Mouse (Mus musculus): ENCODE data around the gene Eif2ak2.
A peak's percentile ranks its signal among the peaks of the same experiment; 100 is the strongest.

Eif2ak2 gene

DNA sequence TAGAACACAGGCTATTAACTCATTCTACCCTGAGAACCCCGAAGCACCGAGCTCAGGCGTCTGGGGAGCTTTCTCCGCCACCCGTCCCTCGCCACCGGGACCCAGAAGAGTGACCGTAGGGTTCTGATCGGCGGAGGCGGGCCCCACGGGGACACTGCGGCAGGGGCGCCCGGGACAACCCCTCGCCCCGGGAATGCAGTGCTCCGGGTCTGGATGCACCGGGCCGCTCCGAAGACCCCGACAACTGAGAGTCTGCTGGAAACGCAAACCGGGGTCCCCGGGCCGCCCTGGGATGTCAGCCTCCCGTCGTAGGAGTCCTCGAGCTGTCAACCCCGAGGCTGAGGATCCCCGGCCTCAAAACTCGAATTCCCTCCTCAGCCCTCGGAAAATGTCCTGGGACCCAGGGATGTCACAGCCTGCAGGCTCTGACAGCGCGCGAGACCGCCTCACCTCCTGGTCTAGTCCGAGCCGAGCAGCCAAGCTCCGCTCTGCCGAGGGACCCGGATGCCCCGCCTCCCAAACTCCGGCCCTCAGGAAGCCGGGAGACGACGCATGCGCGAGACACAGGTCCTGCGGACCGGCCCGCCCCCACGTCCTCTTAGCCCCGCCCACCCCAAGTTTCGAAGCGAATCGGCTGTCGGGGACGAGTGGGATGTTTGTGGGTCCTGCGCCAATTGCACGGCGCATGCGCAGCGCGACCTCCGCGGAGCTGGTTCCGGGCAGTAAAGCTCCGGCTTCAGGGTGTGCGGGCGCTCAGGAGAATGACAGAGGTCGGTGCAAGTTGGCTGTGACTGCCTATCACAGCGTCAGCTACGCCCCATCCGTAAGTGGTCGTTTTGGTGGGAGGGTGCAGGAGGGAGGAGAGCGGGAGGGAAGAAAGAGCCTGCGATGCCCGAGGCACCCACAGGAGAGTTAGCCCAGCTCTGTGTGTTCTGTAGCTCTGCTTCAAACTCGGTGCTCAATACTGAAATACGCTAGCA lies 47.2 kb downstream of the Eif2ak2 start, which contains the start of the genes Heatr5b and Gpatch11:
Heatr5b (minus strand) TSS at position 509 of the 980 bp plus-strand sequence.
Gpatch11 (plus strand) TSS at position 712 of the 980 bp plus-strand sequence.
- DNase-seq = peak; percentile 98

DNA sequence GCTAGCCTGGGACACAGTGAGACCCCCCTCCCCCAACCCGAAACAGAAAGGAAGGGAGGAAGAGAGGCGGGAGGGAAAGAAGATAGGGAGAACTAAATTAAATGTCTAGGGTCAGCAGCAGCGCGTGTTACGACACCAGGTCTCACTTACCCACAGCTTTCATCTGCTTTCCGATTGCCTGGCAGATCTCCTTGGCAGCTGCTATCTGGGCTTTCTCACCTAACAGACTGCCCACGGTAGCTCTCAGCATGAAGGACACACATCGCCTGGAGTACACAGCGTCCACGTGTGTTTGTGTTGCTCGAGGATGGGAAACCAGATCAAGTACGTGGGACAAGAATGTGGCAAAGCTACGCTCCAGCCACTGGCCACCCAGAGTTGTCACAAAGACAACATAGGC lies 58.0 kb downstream of the Eif2ak2 start:
- no peak for DNase-seq

DNA sequence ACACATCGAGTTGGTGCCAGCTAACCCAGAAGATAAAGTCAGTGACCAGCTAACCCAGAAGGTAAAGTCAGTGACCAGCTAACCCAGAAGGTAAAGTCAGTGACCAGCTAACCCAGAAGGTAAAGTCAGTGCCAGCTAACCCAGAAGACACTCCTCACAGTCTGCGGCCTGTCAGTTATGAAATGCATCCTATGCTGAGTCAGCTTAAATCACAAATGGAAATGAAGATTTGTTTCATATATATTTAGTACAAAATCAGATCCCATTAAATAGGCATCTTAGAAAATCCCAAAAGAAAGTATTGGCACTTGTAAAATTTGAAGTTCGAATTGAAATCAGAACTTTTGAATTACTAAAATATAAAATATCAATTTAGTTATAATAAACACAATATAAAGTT lies 72.8 kb downstream of the Eif2ak2 start:
- no peak for DNase-seq

DNA sequence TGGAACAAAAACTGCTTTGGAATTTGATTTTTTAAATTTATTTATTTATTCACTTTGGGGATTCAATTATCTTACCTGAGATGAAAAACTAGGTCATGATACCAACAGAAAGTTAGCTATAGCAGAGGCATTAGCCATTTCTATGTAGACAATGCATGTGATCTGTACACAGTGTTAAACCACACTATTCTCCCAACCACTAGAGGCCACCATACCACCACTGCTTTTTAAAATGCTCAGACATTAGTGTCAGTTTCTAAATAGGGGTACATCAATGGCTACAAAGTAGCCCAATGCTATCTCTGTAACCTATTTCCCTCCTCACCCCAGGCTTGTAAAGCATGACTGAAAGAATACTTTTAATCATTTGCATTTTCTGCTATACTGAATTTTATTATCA lies 73.4 kb downstream of the Eif2ak2 start:
- no peak for DNase-seq

All from layer of hippocampus, adult 9-11 months (tissue).